Mouse (Mus musculus): Measurements from ENCODE around the gene Gpr37l1. TPM values are rescaled to one million over a fixed set of nuclear protein-coding genes. Genes with fewer than 3 reads are reported as not detected.

The Gpr37l1 gene
- polyA plus RNA-seq (2012; rRNA removed; ENCODE audit: low replicate concordance): 1.7 and 3.4 TPM in 2 replicates

GRCm38 (mm10) chr1:135167435-135167834 is at the start of gene Gpr37l1:
TSS of gene Gpr37l1 (minus strand) at chr1:135167681.

GRCm38 (mm10) chr1:135146077-135146945 is 21.2 kb downstream of the Gpr37l1 start, which contains the start of gene Arl8a:
TSS of gene Arl8a (plus strand) at chr1:135146824.

GRCm38 (mm10) chr1:135132473-135132872 is 35.0 kb downstream of the Gpr37l1 start, which contains the start of gene Ptpn7:
TSS of gene Ptpn7 (plus strand) at chr1:135132700.

Other genes starting within 250 kb of the Gpr37l1 start
- gene Ppp1r12b, start 211.7 kb downstream of the Gpr37l1 start, polyA plus RNA-seq (2012; rRNA removed; ENCODE audit: low replicate concordance): 5.7 and 16.8 TPM in 2 replicates
- 1.1 and 2.1 TPM in 2 replicates for gene Ube2t, start 205.1 kb downstream of the Gpr37l1 start, polyA plus RNA-seq (2012; rRNA removed; ENCODE audit: low replicate concordance)
- 4.1 and 7.5 TPM in 2 replicates for gene Lgr6, start 62.4 kb downstream of the Gpr37l1 start, polyA plus RNA-seq (2012; rRNA removed; ENCODE audit: low replicate concordance)
- gene Ptpn7, start 35.0 kb downstream of the Gpr37l1 start, polyA plus RNA-seq (2012; rRNA removed; ENCODE audit: low replicate concordance): 19.9 and 35.9 TPM in 2 replicates
- 57.8 and 68.0 TPM in 2 replicates for gene Arl8a, start 20.9 kb downstream of the Gpr37l1 start, polyA plus RNA-seq (2012; rRNA removed; ENCODE audit: low replicate concordance)
- gene Elf3, start 90.9 kb upstream of the Gpr37l1 start, polyA plus RNA-seq (2012; rRNA removed; ENCODE audit: low replicate concordance): 12.2 and 13.0 TPM in 2 replicates
- gene Rnpep, start 116.4 kb upstream of the Gpr37l1 start, polyA plus RNA-seq (2012; rRNA removed; ENCODE audit: low replicate concordance): 30.6 and 39.7 TPM in 2 replicates
- gene Timm17a, start 146.1 kb upstream of the Gpr37l1 start, polyA plus RNA-seq (2012; rRNA removed; ENCODE audit: low replicate concordance): 41.8 and 108 TPM in 2 replicates
- 6.0 and 14.6 TPM in 2 replicates for gene Lmod1, start 157.1 kb upstream of the Gpr37l1 start, polyA plus RNA-seq (2012; rRNA removed; ENCODE audit: low replicate concordance)
- 16.4 and 81.4 TPM in 2 replicates for gene Shisa4, start 207.6 kb upstream of the Gpr37l1 start, polyA plus RNA-seq (2012; rRNA removed; ENCODE audit: low replicate concordance)